Mouse (Mus musculus) Muller cell, postnatal 12 days (primary cell): ENCODE data around the gene Itpkb.
A peak's percentile ranks its signal among the peaks of the same experiment; 100 is the strongest.

Source experiments
- DNase-seq: peaks from one replicate; pipeline ENCODE4 v3.0.0-alpha.2; 2015; ENCODE audit errors: inconsistent ontology term

Itpkb gene

GRCm38 (mm10) chr1:180420496-180421164 lies 90.3 kb downstream of the Itpkb start:
- DNase-seq, result peak; percentile 70

- DNase-seq, result no peak
Observed at GRCm38 (mm10) chr1:180421165-180421909, 91.1 kb downstream of the Itpkb start.

GRCm38 (mm10) chr1:180422076-180422828 lies 92.0 kb downstream of the Itpkb start:
- DNase-seq, result peak; percentile 59

GRCm38 (mm10) chr1:180423008-180423639 lies 92.8 kb downstream of the Itpkb start:
- DNase-seq, result no peak

GRCm38 (mm10) chr1:180423931-180424330 lies 93.6 kb downstream of the Itpkb start:
- no peak for DNase-seq

- no peak for DNase-seq
Observed at GRCm38 (mm10) chr1:180426405-180426804, 96.1 kb downstream of the Itpkb start.

GRCm38 (mm10) chr1:180427685-180428084 lies 97.4 kb downstream of the Itpkb start:
- no peak for DNase-seq

GRCm38 (mm10) chr1:180428101-180428712 lies 97.9 kb downstream of the Itpkb start:
- peak; percentile 72 for DNase-seq

GRCm38 (mm10) chr1:180428871-180429270 lies 98.6 kb downstream of the Itpkb start:
- DNase-seq, result no peak

GRCm38 (mm10) chr1:180429819-180430218 lies 99.5 kb downstream of the Itpkb start:
- DNase-seq, result no peak

- no peak for DNase-seq
Observed at GRCm38 (mm10) chr1:180431833-180432232, 101.5 kb downstream of the Itpkb start.

- DNase-seq, result no peak
Observed at GRCm38 (mm10) chr1:180433098-180433538, 102.8 kb downstream of the Itpkb start.

- peak; percentile 87 for DNase-seq
Observed at GRCm38 (mm10) chr1:180433796-180434566, 103.7 kb downstream of the Itpkb start.

- DNase-seq, result no peak
Observed at GRCm38 (mm10) chr1:180434925-180435324, 104.6 kb downstream of the Itpkb start.

GRCm38 (mm10) chr1:180439496-180439895 lies 109.2 kb downstream of the Itpkb start:
- no peak for DNase-seq

GRCm38 (mm10) chr1:180444411-180444810 lies 114.1 kb downstream of the Itpkb start:
- no peak for DNase-seq

- no peak for DNase-seq
Observed at GRCm38 (mm10) chr1:180449641-180450040, 119.4 kb downstream of the Itpkb start.

- no peak for DNase-seq
Observed at GRCm38 (mm10) chr1:180458274-180458673, 128.0 kb downstream of the Itpkb start.

GRCm38 (mm10) chr1:180458680-180459079 lies 128.4 kb downstream of the Itpkb start:
- no peak for DNase-seq

- DNase-seq, result no peak
Observed at GRCm38 (mm10) chr1:180460721-180461120, 130.4 kb downstream of the Itpkb start.

- peak; percentile 46 for DNase-seq
Observed at GRCm38 (mm10) chr1:180462396-180462795, 132.1 kb downstream of the Itpkb start.
